Mouse (Mus musculus) cortical plate, adult 2 months (tissue): ENCODE measurements around the gene Sowahb.

Experiments used
- CTCF ChIP-seq: fragments of 200-500 bp; IDR thresholded peaks from 2 replicates; pipeline ENCODE4 v1.5.1; 2011; ENCODE audit warnings: mild to moderate bottlenecking, control low read depth, low read length; ENCODE audit not compliant: insufficient read depth; ENCODE audit errors: extremely low read depth
- POLR2A ChIP-seq: fragments of 200-500 bp; IDR thresholded peaks from 2 replicates; pipeline ENCODE4 v1.6.1; 2011; ENCODE audit warnings: mild to moderate bottlenecking, low read length, control low read depth; ENCODE audit not compliant: insufficient read depth; ENCODE audit errors: extremely low read depth

- TF ChIP-seq CTCF (no peak), POLR2A (no peak)
These were observed 7.1 kb upstream of the Sowahb start for GRCm38 (mm10) chr5:93051951-93052350.
